Mouse (Mus musculus): ENCODE results near the gene 4930404N11Rik.

GRCm38 (mm10) chr10:81336558-81336957, 29.1 kb downstream of the 4930404N11Rik start:
- TF ChIP-seq CTCF (IDR thresholded peaks at IDR 0.05; ENCODE audit: insufficient read depth, low read depth, low read length) (no peak), POLR2A (IDR thresholded peaks at IDR 0.05; ENCODE audit: insufficient read depth, low read depth, low read length) (no peak)

Measured in olfactory bulb, adult 2 months (tissue).